Mouse (Mus musculus) bone marrow macrophage, adult 2 months (primary cell): ENCODE measurements around the gene Ftl1-ps1.

Source experiments
- CTCF ChIP-seq: IDR thresholded peaks from 2 replicates; pipeline ENCODE4 v1.5.1; 2012; ENCODE audit warnings: low read depth, mild to moderate bottlenecking, low read length, moderate library complexity
- POLR2A ChIP-seq: IDR thresholded peaks from 2 replicates; pipeline ENCODE4 v1.6.1; 2012; ENCODE audit warnings: mild to moderate bottlenecking, low read depth, low read length, borderline replicate concordance

DNA sequence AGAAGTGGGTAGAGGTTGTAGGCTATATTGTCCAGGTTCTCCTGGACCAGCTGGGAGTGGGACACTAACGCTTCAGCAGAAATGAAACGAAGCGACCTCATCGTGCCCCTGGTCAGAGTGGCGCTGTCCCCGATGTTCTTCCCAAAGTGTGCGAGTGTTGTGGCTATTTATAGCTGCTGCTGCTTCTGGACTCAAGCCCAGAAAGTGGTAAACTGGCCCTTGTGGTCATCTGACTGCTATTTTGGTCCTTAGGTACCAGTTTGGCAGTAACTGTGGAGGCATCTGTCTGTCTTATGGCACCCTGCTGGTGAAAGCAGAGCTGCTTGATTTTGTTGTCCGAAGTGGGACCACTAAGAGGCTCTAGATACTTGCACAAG, 35.6 kb upstream of the Ftl1-ps1 start, which contains the start of gene Lrrc14b:
- TF ChIP-seq CTCF, result peak; percentile 16; the same call in 1 of the 2 replicates
- no peak for TF ChIP-seq POLR2A
